Mouse (Mus musculus) limb, embryonic 14.5 days (tissue): Measurements from ENCODE around the gene Tmem14c. TPM values are rescaled to one million over a fixed set of nuclear protein-coding genes. Genes with fewer than 3 reads are reported as not detected.

Experiments used
- ATAC-seq: fragments of 200-750 bp; cut with Nextera tagmentation; 2 replicates; pipeline ENCODE4 v1.8.0; 2017; ENCODE audit warnings: low read depth, moderate number of reproducible peaks, moderate TSS enrichment; ENCODE audit not compliant: low FRiP score
- DNase-seq: peaks from one replicate; pipeline ENCODE4 v3.0.0-alpha.2; 2015; ENCODE audit warnings: low spot score
- H3K27ac ChIP-seq: fragments of 300-500 bp; sonication (generic); replicated peaks from 2 replicates; pipeline ENCODE4 v1.5.1; 2014; ENCODE audit warnings: low read depth, mild to moderate bottlenecking, low read length, moderate library complexity, mixed read lengths
- H3K27me3 ChIP-seq: fragments of 300-500 bp; sonication (generic); 2 replicates; pipeline ENCODE4 v1.6.1; 2014; ENCODE audit warnings: low read length, mixed read lengths; ENCODE audit not compliant: control insufficient read depth, insufficient read depth
- H3K36me3 ChIP-seq: fragments of 300-500 bp; sonication (generic); 2 replicates; pipeline ENCODE4 v1.6.1; 2014; ENCODE audit warnings: mild to moderate bottlenecking, low read length, moderate library complexity, mixed read lengths; ENCODE audit not compliant: control insufficient read depth, insufficient read depth
- H3K4me1 ChIP-seq: fragments of 300-500 bp; sonication (generic); 2 replicates; pipeline ENCODE4 v1.6.1; 2014; ENCODE audit warnings: antibody characterized with exemption, low read length, mixed read lengths; ENCODE audit not compliant: control insufficient read depth, insufficient read depth
- H3K4me2 ChIP-seq: fragments of 300-500 bp; sonication (generic); replicated peaks from 2 replicates; pipeline ENCODE4 v1.6.1; 2014; ENCODE audit warnings: low read depth, mild to moderate bottlenecking, low read length, moderate library complexity; ENCODE audit not compliant: severe bottlenecking
- H3K4me3 ChIP-seq: fragments of 300-500 bp; sonication (generic); replicated peaks from 2 replicates; pipeline ENCODE4 v1.5.1; 2014; ENCODE audit warnings: low read length
- H3K9ac ChIP-seq: fragments of 300-500 bp; sonication (generic); 2 replicates; pipeline ENCODE4 v1.6.1; 2014; ENCODE audit warnings: mild to moderate bottlenecking, low read depth, low read length, moderate library complexity; ENCODE audit not compliant: severe bottlenecking
- H3K9me3 ChIP-seq: fragments of 300-500 bp; sonication (generic); 2 replicates; pipeline ENCODE4 v1.6.1; 2016; ENCODE audit warnings: low read length; ENCODE audit not compliant: control insufficient read depth
- POLR2A ChIP-seq: fragments of 200-500 bp; IDR thresholded peaks from 2 replicates; pipeline ENCODE4 v1.8.0; 2012; ENCODE audit warnings: inconsistent platforms, mild to moderate bottlenecking, moderate library complexity, borderline replicate concordance; ENCODE audit not compliant: insufficient read depth, insufficient read length; ENCODE audit errors: extremely low read depth
- WGBS: fragments of 180-500 bp; shearing (Covaris S2); extraction: QIAGEN DNeasy Blood & Tissue Kit; methylation state at CpG from one replicate; pipeline ENCODE4 v1.1.7; 2014; 5-methylcytosine and 5-hydroxymethylcytosine counted together
- polyA plus RNA-seq, 2 experiments: library from polyadenylated mRNA; depleted of rRNA in 1 of 2; stranded (reverse) in 1 of 2; unstranded in 1 of 2; fragments of >200 nt; fragmentation: Nextera tagmentation in 1 of 2; extraction: Ambion mirVana in 1 of 2; gene quantifications; 2 replicates each; pipeline versions ENCODE4 v1.2.1 to v1.2.3; 2012 to 2014

The Tmem14c gene
- polyA plus RNA-seq, 2 experiments = 110 to 220 TPM

DNA sequence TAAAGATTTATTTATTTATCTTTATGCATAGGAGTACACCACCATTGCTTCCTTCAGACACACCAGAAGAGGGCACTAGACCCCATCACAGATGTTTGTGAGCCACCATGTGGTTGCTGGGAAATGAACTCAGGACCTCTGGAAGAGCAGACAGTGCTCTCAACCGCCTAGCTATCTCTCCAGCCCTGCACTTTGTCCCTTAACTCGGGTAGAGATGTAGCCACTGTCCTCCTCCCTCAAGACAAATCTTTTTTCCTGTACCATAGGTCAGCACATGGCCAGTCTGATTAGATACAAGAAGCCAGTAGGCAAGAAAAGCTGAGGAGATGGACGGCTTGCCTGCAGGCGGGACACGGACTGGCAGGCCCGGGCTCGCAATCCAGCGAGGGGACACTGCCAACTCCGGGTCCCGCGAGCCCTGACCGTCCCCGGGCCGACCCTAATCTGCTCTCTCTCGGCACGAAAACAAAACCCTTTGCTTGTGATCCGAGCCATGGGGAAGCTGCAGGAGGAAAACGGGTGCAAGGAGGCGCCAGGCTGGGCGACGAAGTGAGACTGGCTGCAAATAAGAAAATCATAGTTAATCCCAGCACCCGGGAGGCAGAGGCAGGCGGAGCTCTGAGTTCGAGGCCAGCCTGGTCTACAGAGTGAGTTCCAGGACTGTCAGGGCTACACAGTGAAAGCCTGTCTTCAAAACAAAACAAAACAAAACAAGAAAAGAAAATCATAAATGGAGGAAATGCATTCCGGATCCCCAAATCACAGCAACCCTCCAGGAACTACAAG lies 15.8 kb upstream of the Tmem14c start:
- H3K27ac ChIP-seq = peak overlapping the region; percentile 98
- peak overlapping the region; percentile 77 for H3K9ac ChIP-seq
- under 1% methylated on average over 25 of the region's 25 CpGs for WGBS
- peaks cover 11% of the 10 kb centered on the region for H3K36me3 ChIP-seq
- no peak for TF ChIP-seq POLR2A
- ATAC-seq = peak; percentile 44
- H3K9me3 ChIP-seq = no peaks in the 10 kb centered on the region
- peaks cover 10% of the 10 kb centered on the region; the same call in 1 of the 2 replicates for H3K4me1 ChIP-seq
- peak overlapping the region; percentile 97 for H3K4me3 ChIP-seq
- no peak for DNase-seq
- H3K27me3 ChIP-seq = no peaks in the 10 kb centered on the region
- H3K4me2 ChIP-seq = peak overlapping the region; percentile 76

- H3K4me2 ChIP-seq = peak within 1 kb of the TSS; percentile 76
- ATAC-seq = peak; percentile 97
- peaks cover 10% of the 10 kb centered on the region; the same call in 1 of the 2 replicates for H3K4me1 ChIP-seq
- H3K27ac ChIP-seq = peak within 1 kb of the TSS; percentile 98
- DNase-seq = peak; percentile 96
- WGBS = under 1% methylated on average over 58 of the region's 58 CpGs
- peaks cover 19% of the 10 kb centered on the region for H3K36me3 ChIP-seq
- H3K9me3 ChIP-seq = no peaks in the 10 kb centered on the region
- peak within 1 kb of the TSS; percentile 77 for H3K9ac ChIP-seq
- H3K4me3 ChIP-seq = peak within 1 kb of the TSS; percentile 97
- TF ChIP-seq POLR2A = no peak
- H3K27me3 ChIP-seq = no peaks in the 10 kb centered on the region
Measured at GRCm38 (mm10) chr13:41000926-41001639, 15.0 kb upstream of the Tmem14c start, which contains the start of gene Pak1ip1. Gene Pak1ip1, plus strand, starts transcription at chr13:41001023.

GRCm38 (mm10) chr13:41002001-41002400 lies 14.1 kb upstream of the Tmem14c start:
- Histone ChIP-seq H3K36me3 (peaks cover 26% of the 10 kb centered on the region), H3K9me3 (no peaks in the 10 kb centered on the region), H3K4me1 (peaks cover 10% of the 10 kb centered on the region; the same call in 1 of the 2 replicates), H3K27ac (no peak overlapping the region), H3K4me3 (peak overlapping the region; percentile 97), H3K9ac (no peak overlapping the region), H3K4me2 (peak overlapping the region; percentile 76), H3K27me3 (no peaks in the 10 kb centered on the region)
- no peak for TF ChIP-seq POLR2A
- 88% methylated on average over 5 of the region's 5 CpGs for WGBS
- ATAC-seq = no peak
- DNase-seq = no peak

DNA sequence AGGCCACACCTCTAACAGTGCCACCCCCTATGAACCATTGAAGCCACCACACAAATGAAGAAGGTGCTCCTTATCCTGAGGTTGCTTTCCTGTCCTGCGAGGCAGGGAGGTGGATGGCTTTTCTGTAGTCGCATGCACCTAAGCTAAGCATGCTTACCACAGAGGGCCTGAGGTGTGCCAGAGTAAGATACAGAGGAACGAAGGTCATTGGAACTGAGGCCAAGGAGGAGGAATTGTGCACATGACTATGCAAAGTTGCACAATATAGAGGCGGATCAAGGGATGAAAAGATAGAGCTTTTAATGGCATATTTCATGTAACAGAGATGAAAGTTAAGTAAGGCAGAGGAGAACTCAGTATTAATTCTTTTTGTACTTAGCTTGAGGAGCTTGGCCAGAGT lies 9.8 kb upstream of the Tmem14c start:
- H3K9ac ChIP-seq = no peak overlapping the region
- 94% methylated on average over 4 of the region's 4 CpGs for WGBS
- H3K36me3 ChIP-seq = peaks cover 68% of the 10 kb centered on the region
- H3K27ac ChIP-seq = no peak overlapping the region
- H3K27me3 ChIP-seq = no peaks in the 10 kb centered on the region
- H3K9me3 ChIP-seq = no peaks in the 10 kb centered on the region
- peaks cover 5% of the 10 kb centered on the region; the same call in 1 of the 2 replicates for H3K4me1 ChIP-seq
- no peak overlapping the region for H3K4me3 ChIP-seq
- DNase-seq (no peak), ATAC-seq (no peak)
- TF ChIP-seq POLR2A = no peak
- H3K4me2 ChIP-seq = no peak overlapping the region

DNA sequence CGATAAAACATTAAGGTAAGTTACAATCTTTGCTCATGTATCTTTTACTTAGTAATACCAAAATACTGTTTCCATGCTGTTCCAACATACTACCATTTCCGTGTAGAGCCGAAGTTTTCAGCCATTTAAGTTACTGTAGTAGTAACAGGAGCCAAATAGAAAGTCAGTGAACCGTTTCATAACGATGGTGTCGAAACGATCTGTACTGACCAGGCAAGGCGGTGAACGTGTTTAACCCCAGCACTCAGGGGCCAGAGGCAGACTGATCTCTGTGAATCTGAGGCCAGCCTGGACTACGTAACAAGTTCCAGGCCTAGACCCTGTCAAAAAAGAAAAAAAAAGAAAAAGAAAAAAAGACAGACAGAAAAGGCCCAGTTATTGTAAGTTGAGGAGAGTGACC lies 7.8 kb upstream of the Tmem14c start:
- DNase-seq (no peak), ATAC-seq (no peak)
- TF ChIP-seq POLR2A = no peak
- 95% methylated on average over 10 of the region's 10 CpGs for WGBS
- no peaks in the 10 kb centered on the region for H3K9me3 ChIP-seq
- no peak overlapping the region for H3K27ac ChIP-seq
- H3K4me1 ChIP-seq = no peaks in the 10 kb centered on the region
- no peak overlapping the region for H3K9ac ChIP-seq
- H3K4me2 ChIP-seq = no peak overlapping the region
- no peaks in the 10 kb centered on the region for H3K27me3 ChIP-seq
- no peak overlapping the region for H3K4me3 ChIP-seq
- H3K36me3 ChIP-seq = peaks cover 87% of the 10 kb centered on the region
